In genomic region chr7:125871404-125872201, GRCm38 (mm10) we compare ENCODE assay signal across 8 mouse cellular contexts.
A peak's percentile ranks its signal among the peaks of the same experiment; 100 is the strongest.
DNase-seq lines count a peak whose midpoint lies in the region; ATAC-seq and TF ChIP-seq lines count a peak whose summit lies in the region.

No protein-coding gene starts in this region.

- H3K4me1 ChIP-seq in forebrain, embryonic 10.5 days, result peaks cover 21% of the 10 kb centered on the region
- H3K4me1 ChIP-seq in kidney, embryonic 14.5 days (ENCODE audit: control insufficient read depth, insufficient read depth, low read length), result 0 out of 2 replicates have a peak, but pooled peaks cover 8% of the 10 kb centered on the region
- H3K4me1 ChIP-seq in neural tube, embryonic 13.5 days (replicated peaks), result peaks cover 47% of the 10 kb centered on the region

- DNase-seq in left cerebral cortex, adult 2 months (ENCODE audit: extremely low spot score in 1 of 2, low spot score in 2 of 2), result peak in 1 of 2 experiments; percentile 32
- DNase-seq in left cerebral cortex, postnatal 4 days, result no peak
- no peak for DNase-seq in forebrain, embryonic 10.5 days (ENCODE audit: extremely low spot score, low spot score)
- DNase-seq in T-cell, adult 2 months (ENCODE audit: low spot score), result no peak
- no peak for DNase-seq in layer of hippocampus, postnatal 14 days (ENCODE audit: low spot score in 2 of 2)

- WGBS in forebrain, embryonic 10.5 days, result 29% methylated on average over 12 of the region's 12 CpGs
- WGBS in kidney, embryonic 14.5 days, result 32% methylated on average over 12 of the region's 12 CpGs
- 20% methylated on average over 12 of the region's 12 CpGs for WGBS in neural tube, embryonic 13.5 days

- no peaks in the 10 kb centered on the region for H3K36me3 ChIP-seq in forebrain, embryonic 10.5 days (replicated peaks)
- H3K36me3 ChIP-seq in kidney, embryonic 14.5 days (ENCODE audit: control insufficient read depth, insufficient read depth, low read length), result 0 out of 2 replicates have a peak, but pooled peaks cover 4% of the 10 kb centered on the region
- H3K36me3 ChIP-seq in neural tube, embryonic 13.5 days, result no peaks in the 10 kb centered on the region

- ATAC-seq in kidney, embryonic 14.5 days (ENCODE audit: low FRiP score, low TSS enrichment), result peak; percentile 14; the same call in 1 of the 2 replicates
- peak; percentile 66 for ATAC-seq in neural tube, embryonic 13.5 days (ENCODE audit: low read depth)
- ATAC-seq in CD4-positive, CD25-positive, alpha-beta regulatory T cell, adult 4 months, result no peak

- intact Hi-C loops in left cerebral cortex, adult 2 months (cut with DNase I), result no loop called here
- intact Hi-C loops in left cerebral cortex, postnatal 4 days (cut with DNase I), result no loop called here

- H3K4me2 ChIP-seq in kidney, embryonic 14.5 days (replicated peaks; ENCODE audit: low read depth, low read length), result no peak overlapping the region
- no peak overlapping the region for H3K4me2 ChIP-seq in neural tube, embryonic 13.5 days

- no peaks in the 10 kb centered on the region for H3K9me3 ChIP-seq in forebrain, embryonic 10.5 days
- no peaks in the 10 kb centered on the region for H3K9me3 ChIP-seq in kidney, embryonic 14.5 days (ENCODE audit: control insufficient read depth, low read length)
- no peaks in the 10 kb centered on the region for H3K9me3 ChIP-seq in neural tube, embryonic 13.5 days

- no peak for TF ChIP-seq CTCF in left cerebral cortex, adult 2 months (IDR thresholded peaks at IDR 0.05)

- H3K27me3 ChIP-seq in forebrain, embryonic 10.5 days (ENCODE audit: poor library complexity, severe bottlenecking), result no peaks in the 10 kb centered on the region
- H3K27me3 ChIP-seq in kidney, embryonic 14.5 days (ENCODE audit: control insufficient read depth, insufficient read depth, low read length), result no peaks in the 10 kb centered on the region
- H3K27me3 ChIP-seq in neural tube, embryonic 13.5 days, result no peaks in the 10 kb centered on the region

- peak overlapping the region; percentile 38 for H3K27ac ChIP-seq in left cerebral cortex, adult 2 months
- peak overlapping the region; percentile 74 for H3K27ac ChIP-seq in forebrain, embryonic 10.5 days
- H3K27ac ChIP-seq in kidney, embryonic 14.5 days (ENCODE audit: low read depth, low read length), result no peak overlapping the region
- peak overlapping the region; percentile 83 for H3K27ac ChIP-seq in neural tube, embryonic 13.5 days (replicated peaks)

- no peak overlapping the region for H3K4me3 ChIP-seq in left cerebral cortex, adult 2 months
- no peak overlapping the region for H3K4me3 ChIP-seq in forebrain, embryonic 10.5 days
- H3K4me3 ChIP-seq in kidney, embryonic 14.5 days (ENCODE audit: low read length), result no peak overlapping the region
- no peak overlapping the region for H3K4me3 ChIP-seq in neural tube, embryonic 13.5 days

- no peak overlapping the region for H3K9ac ChIP-seq in kidney, embryonic 14.5 days (ENCODE audit: low read depth, low read length)
- H3K9ac ChIP-seq in neural tube, embryonic 13.5 days, result peak overlapping the region; percentile 50; the same call in 1 of the 2 replicates
